Mouse (Mus musculus) adrenal gland, adult 8-10 months (tissue): ENCODE data around the gene Pabpc4. TPM values are rescaled to one million over a fixed set of nuclear protein-coding genes. Genes with fewer than 3 reads are reported as not detected.
"Not testable (repeated sequence)": the region's sequence is repeated elsewhere in the genome, so short reads cannot be mapped to it uniquely, and the experiment has no call there.

Experiments
- DNase-seq: peaks from one replicate; pipeline ENCODE4 v3.0.0; 2022
- total RNA-seq, 4 experiments: library from RNA; stranded (reverse); gene quantifications; 2 replicates each; pipeline ENCODE4 v1.2.4; 2022

Gene Pabpc4
- total RNA-seq, 4 experiments from 2014 or later: 82.8 to 96.1 (median 90.0) TPM

- DNase-seq: peak; percentile 82
Measured at GRCm38 (mm10) chr4:123248971-123249567, 13.1 kb upstream of the Pabpc4 start.

- DNase-seq: no peak
Measured at GRCm38 (mm10) chr4:123252214-123252613, 9.9 kb upstream of the Pabpc4 start.

GRCm38 (mm10) chr4:123254617-123255016 lies 7.5 kb upstream of the Pabpc4 start:
- no peak for DNase-seq

GRCm38 (mm10) chr4:123260071-123260746 lies 1.9 kb upstream of the Pabpc4 start:
- DNase-seq: no peak

GRCm38 (mm10) chr4:123271063-123271462 lies 8.9 kb downstream of the Pabpc4 start:
- DNase-seq: no peak

GRCm38 (mm10) chr4:123280117-123280516 lies 18.0 kb downstream of the Pabpc4 start:
- no peak for DNase-seq

GRCm38 (mm10) chr4:123282500-123282899 lies 20.3 kb downstream of the Pabpc4 start:
- DNase-seq: peak; percentile 89

GRCm38 (mm10) chr4:123282915-123283674 lies 20.9 kb downstream of the Pabpc4 start:
- DNase-seq: peak; percentile 56

GRCm38 (mm10) chr4:123283675-123284064 lies 21.5 kb downstream of the Pabpc4 start:
- DNase-seq: peak; percentile 60

GRCm38 (mm10) chr4:123284731-123285624 lies 22.8 kb downstream of the Pabpc4 start:
- no peak for DNase-seq

GRCm38 (mm10) chr4:123286790-123287189 lies 24.6 kb downstream of the Pabpc4 start:
- no peak for DNase-seq

- DNase-seq: no peak
Measured at GRCm38 (mm10) chr4:123289038-123289437, 26.9 kb downstream of the Pabpc4 start.

- DNase-seq: no peak
Measured at GRCm38 (mm10) chr4:123292390-123292789, 30.2 kb downstream of the Pabpc4 start.

- no peak for DNase-seq
Measured at GRCm38 (mm10) chr4:123292989-123293388, 30.8 kb downstream of the Pabpc4 start.

GRCm38 (mm10) chr4:123293661-123294443 lies 31.7 kb downstream of the Pabpc4 start:
- no peak for DNase-seq

GRCm38 (mm10) chr4:123295026-123295425 lies 32.9 kb downstream of the Pabpc4 start:
- DNase-seq: not testable (repeated sequence)

GRCm38 (mm10) chr4:123295516-123296147 lies 33.5 kb downstream of the Pabpc4 start:
- no peak for DNase-seq

- no peak for DNase-seq
Measured at GRCm38 (mm10) chr4:123296148-123296534, 34.0 kb downstream of the Pabpc4 start.

- DNase-seq: peak; percentile 67
Measured at GRCm38 (mm10) chr4:123297195-123297960, 35.2 kb downstream of the Pabpc4 start.

GRCm38 (mm10) chr4:123298226-123298625 lies 36.1 kb downstream of the Pabpc4 start:
- no peak for DNase-seq
